Mouse (Mus musculus): ENCODE data around the gene Zmynd10.

DNA sequence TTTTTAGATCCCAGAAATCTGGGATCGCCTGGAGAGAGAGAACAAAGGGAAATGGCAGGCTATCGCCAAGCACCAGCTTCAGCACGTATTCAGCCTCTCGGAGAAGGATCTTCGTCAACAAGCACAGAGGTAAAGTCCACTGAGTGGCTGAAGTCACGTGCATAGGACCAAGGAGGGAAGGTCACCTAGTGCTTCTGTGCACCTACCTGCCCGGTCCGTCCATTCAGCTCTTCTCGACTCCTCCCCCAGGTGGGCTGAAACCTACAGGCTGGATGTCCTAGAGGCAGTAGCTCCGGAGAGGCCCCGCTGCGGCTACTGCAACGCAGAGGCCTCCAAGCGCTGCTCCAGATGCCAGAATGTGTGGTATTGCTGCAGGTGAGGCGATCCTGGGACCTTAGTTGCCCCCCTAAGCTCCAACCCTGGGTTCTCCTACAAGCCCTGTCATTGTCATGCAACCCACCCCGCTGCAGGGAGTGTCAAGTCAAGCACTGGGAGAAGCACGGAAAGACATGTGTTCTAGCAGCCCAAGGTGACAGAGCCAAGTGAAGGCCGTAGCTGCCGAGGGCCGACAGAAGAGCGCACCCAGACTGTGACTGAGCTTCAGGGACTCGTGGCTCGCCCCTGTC, 3.5 kb downstream of the Zmynd10 start:
- no peak for TF ChIP-seq CTCF (IDR thresholded peaks at IDR 0.05; ENCODE audit: low read depth, low read length)
- no peak for TF ChIP-seq POLR2A (IDR thresholded peaks at IDR 0.05; ENCODE audit: extremely low read depth, insufficient read depth, low read length)
